Mouse (Mus musculus) left cerebral cortex, postnatal 14 days (tissue): Measurements from ENCODE around the gene Eloa. TPM values are rescaled to one million over a fixed set of nuclear protein-coding genes. Genes with fewer than 3 reads are reported as not detected.
"Not testable (repeated sequence)": the region's sequence is repeated elsewhere in the genome, so short reads cannot be mapped to it uniquely, and the experiment has no call there.

Experiments
- DNase-seq, 2 experiments: peaks; one replicate each; pipeline ENCODE4 v3.0.0; 2021 to 2022; ENCODE audit warnings: low spot score in 2 of 2, mixed read lengths in 1 of 2
- intact Hi-C: fragments of 180-260 bp; cut with DNase I; formaldehyde crosslinking; loops from one replicate; pipeline ENCODE4 v1.15.1; 2025
- total RNA-seq, 2 experiments: library from RNA; stranded (reverse); gene quantifications; 2 replicates each; pipeline ENCODE4 v1.2.3; 2021

Gene Eloa
- total RNA-seq, 2 experiments from 2014 or later = 27.6 to 28.2 TPM

GRCm38 (mm10) chr4:135986943-135987710 is 34.4 kb downstream of the Eloa start, which contains the start of gene Pithd1:
Gene Pithd1, minus strand, starts transcription at chr4:135987264.
- intact Hi-C loops = no loop called here
- peak; percentile 91 to 95 for DNase-seq

DNA sequence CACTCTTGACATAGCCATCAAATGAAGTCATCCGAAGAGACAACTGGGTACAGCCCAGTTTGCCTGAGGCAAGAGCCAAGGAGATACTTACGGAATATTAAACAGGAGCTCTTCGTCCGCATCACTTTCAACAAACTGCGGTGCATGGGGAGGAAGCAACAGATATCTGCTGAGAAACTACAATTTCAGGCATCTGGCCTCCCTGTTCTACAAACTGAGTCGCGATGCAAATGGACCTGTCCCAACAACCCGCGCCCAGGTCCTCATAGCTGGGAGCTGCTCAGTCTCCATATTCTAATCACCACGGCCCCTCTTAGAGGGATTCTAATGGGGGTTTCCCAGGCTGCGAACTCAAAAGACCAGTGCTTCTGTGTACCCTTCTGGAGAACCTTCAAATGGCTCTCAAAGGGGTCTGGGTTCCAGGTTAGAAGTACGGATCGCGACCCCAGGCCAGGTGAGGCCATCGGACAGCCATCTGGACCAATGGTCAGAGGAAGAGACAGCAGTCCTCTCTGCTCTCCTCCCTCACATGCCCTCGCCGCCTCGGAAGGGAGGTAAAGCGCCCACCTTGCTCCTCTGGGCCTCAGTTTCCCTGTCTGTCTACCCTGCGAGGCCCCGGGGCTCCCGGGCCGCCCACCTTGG is 35.1 kb downstream of the Eloa start:
- DNase-seq = no peak
- intact Hi-C loops = no loop called here

GRCm38 (mm10) chr4:135985769-135986168 is 35.8 kb downstream of the Eloa start:
- no peak for DNase-seq
- intact Hi-C loops = no loop called here

- intact Hi-C loops = no loop called here
- no peak for DNase-seq
These were observed 36.4 kb downstream of the Eloa start for GRCm38 (mm10) chr4:135985193-135985592.

- intact Hi-C loops = no loop called here
- DNase-seq = no peak
These were observed 37.0 kb downstream of the Eloa start for GRCm38 (mm10) chr4:135984556-135984955.

GRCm38 (mm10) chr4:135981524-135982063 is 40.0 kb downstream of the Eloa start:
- DNase-seq = peak; percentile 77
- intact Hi-C loops = no loop called here

DNA sequence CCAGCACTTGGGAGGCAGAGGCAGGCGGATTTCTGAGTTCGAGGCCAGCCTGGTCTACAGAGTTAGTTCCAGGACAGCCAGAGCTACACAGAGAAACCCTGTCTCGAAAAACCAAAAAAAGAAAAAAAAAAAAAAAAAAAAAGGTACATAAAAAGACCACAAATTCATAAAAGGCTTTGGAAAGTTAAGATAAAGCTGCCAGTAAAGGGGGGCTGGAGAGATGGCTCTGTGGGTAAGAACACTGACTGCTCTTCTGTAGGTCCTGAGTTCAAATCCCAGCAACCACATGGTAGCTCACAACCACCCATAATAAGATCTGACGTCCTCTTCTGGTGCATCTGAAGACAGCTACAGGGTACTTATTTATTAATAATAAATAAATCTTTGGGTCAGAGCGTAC is 41.3 kb downstream of the Eloa start:
- intact Hi-C loops, DNase-seq: not testable (repeated sequence)

GRCm38 (mm10) chr4:135976146-135976545 is 45.4 kb downstream of the Eloa start:
- DNase-seq = no peak
- intact Hi-C loops = no loop called here

GRCm38 (mm10) chr4:135972911-135973811 is 48.4 kb downstream of the Eloa start:
- DNase-seq = no peak
- intact Hi-C loops = no loop called here

- intact Hi-C loops = no loop called here
- DNase-seq = peak; percentile 83 to 89
These were observed 49.0 kb downstream of the Eloa start, which contains the start of gene Lypla2 for GRCm38 (mm10) chr4:135972556-135972906. Gene Lypla2, minus strand, starts transcription at chr4:135972626.

DNA sequence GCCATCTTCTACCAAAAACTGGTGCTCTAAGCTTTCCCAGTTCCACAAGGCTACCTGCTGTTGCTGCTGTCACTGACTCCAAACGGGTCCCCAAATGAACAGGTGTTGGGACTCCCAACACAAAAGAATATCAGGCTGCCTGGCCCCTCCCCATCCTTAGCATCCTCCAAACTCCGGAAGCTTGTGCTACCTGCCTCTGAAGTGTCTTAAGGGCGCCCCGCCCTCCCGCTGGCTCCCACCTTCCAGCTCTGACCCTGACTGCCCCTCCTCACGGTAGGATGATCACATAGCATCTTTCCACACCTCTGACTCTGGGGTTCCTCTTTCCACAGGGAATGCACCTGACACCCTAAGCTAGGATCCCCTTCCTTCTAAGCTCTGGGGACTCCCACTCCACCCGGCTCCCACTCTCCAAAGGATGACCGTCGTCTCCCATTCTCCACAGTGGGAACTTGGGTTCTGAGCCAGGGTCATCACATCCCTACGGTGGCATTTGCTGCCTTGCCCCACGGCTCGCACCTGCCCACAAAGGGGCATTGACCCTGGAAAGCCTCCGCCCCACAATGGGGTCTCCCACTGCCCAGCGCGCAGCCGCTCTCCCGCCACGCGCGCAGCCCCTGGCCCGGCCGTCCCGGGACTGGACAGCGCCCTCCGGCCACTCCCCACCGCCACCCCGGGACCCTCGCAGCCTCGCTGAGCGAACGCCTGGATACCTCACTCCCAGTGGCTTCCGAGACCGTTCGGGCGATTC is 49.6 kb downstream of the Eloa start:
- DNase-seq = no peak
- intact Hi-C loops = no loop called here

DNA sequence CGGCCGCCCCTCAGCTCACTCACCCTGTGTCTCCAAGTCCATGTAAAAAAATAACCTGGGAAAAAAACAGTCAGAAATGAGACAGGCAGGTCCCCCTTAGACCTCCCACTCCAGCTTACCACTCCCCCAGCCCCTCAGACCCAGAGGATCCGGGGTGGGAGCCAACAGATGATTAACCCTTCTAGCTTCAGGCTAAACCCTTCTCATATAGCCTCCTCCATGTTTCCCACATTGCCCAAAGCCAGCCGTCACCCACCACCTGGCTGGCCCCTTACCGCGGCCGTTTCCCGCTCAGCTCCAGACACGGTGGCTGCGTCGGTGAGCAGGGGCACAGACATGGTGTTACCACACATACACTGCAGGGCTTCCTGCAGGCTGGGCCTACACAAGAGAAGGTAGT is 51.0 kb downstream of the Eloa start:
- intact Hi-C loops = no loop called here
- DNase-seq = no peak

DNA sequence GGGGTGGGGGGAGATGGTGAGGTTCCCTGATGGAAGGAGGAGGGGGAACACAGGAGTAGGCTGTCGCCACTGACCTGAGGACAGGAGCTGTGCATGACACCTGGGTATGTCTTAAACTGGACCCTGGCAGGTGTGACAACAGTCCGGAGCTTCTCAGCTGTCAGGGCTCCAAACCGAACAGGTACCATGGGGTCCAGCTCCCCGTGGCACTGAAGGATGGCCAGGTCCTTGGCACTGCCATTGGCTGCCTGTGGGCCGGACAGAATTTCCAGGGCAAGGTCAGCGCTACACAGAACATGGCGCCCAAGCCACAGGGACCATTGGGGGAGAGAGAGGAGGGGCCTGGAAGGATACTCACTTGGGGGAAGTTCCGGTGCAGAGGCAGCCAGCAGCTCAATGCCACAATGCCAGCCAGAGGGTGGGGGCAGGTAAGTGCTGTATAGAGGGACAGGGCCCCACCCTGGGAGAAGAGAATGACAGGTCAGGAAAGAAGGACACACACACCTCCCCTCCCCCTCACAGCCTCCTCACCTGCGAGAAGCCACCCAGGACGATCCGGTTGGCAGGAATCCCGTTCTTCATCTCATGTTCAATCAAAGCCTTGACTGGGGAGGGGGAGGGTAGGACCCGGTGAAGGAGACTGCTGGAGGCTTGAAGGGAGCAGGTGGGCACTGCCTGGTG is 52.4 kb downstream of the Eloa start:
- DNase-seq = no peak
- intact Hi-C loops = no loop called here

- intact Hi-C loops = no loop called here
- DNase-seq = no peak
These were observed 53.2 kb downstream of the Eloa start for GRCm38 (mm10) chr4:135968271-135968869.

GRCm38 (mm10) chr4:135967086-135967760 is 54.3 kb downstream of the Eloa start:
- no peak for DNase-seq
- intact Hi-C loops = no loop called here

GRCm38 (mm10) chr4:135966283-135966682 is 55.3 kb downstream of the Eloa start:
- no peak for DNase-seq
- intact Hi-C loops = no loop called here

- intact Hi-C loops = no loop called here
- DNase-seq = no peak
These were observed 56.5 kb downstream of the Eloa start for GRCm38 (mm10) chr4:135965113-135965512.

- intact Hi-C loops = loop anchor here (5.0 kb wide), 1 partner anchor 72 kb away; no protein-coding TSS in a partner anchor
- peak; percentile 45 to 71 for DNase-seq
These were observed 57.1 kb downstream of the Eloa start for GRCm38 (mm10) chr4:135964426-135964825.
